Mouse (Mus musculus) CH12.LX (cell line): ENCODE data around the gene Tmem87a. TPM values are rescaled to one million over a fixed set of nuclear protein-coding genes. Genes with fewer than 3 reads are reported as not detected.

Experiments used
- DNase-seq: peaks from one replicate; pipeline ENCODE4 v3.0.0-alpha.2; 2013; ENCODE audit errors: extremely low read depth
- H3K27ac ChIP-seq: 2 replicates; pipeline ENCODE4 v1.5.1; 2012; ENCODE audit warnings: low read depth, mild to moderate bottlenecking, control low read depth, moderate library complexity; ENCODE audit not compliant: insufficient read depth
- H3K27me3 ChIP-seq: replicated peaks from 2 replicates; pipeline ENCODE3; 2012; ENCODE audit warnings: inconsistent platforms
- H3K36me3 ChIP-seq, 2 experiments: replicated peaks in 1 of 2; 2 replicates each; pipeline versions ENCODE3 to v1.6.1; 2012; ENCODE audit warnings: inconsistent platforms in 1 of 2, low read length in 1 of 2, mild to moderate bottlenecking in 1 of 2, mixed read lengths in 1 of 2, moderate library complexity in 1 of 2; ENCODE audit not compliant: control insufficient read depth in 1 of 2, insufficient read depth in 1 of 2
- H3K4me1 ChIP-seq, 2 experiments: 2 replicates each; pipeline ENCODE4 v1.6.1; 2012; ENCODE audit warnings: inconsistent platforms in 1 of 2, moderate library complexity in 1 of 2; ENCODE audit not compliant: insufficient read depth in 2 of 2, control insufficient read depth in 1 of 2
- H3K4me2 ChIP-seq: 2 replicates; pipeline ENCODE4 v1.6.1; 2012; ENCODE audit warnings: low read depth, mild to moderate bottlenecking, control low read depth; ENCODE audit not compliant: poor library complexity, insufficient read depth, severe bottlenecking
- H3K4me3 ChIP-seq, 3 experiments: fragments of 150-350 bp in 1 of 3; sonication (generic) in 1 of 3; replicated peaks in 1 of 3; 2 replicates each; pipeline versions ENCODE3 to v1.5.1; 2011 to 2012; ENCODE audit warnings: low read depth in 2 of 3, low read length in 2 of 3, mild to moderate bottlenecking in 2 of 3, moderate library complexity in 2 of 3, control low read depth in 1 of 3, improper control_type of control experiment in 1 of 3, inconsistent platforms in 1 of 3, mixed read lengths in 1 of 3; ENCODE audit not compliant: poor library complexity in 1 of 3
- H3K79me2 ChIP-seq: replicated peaks from 2 replicates; pipeline ENCODE4 v1.6.1; 2012; ENCODE audit warnings: mild to moderate bottlenecking, moderate library complexity; ENCODE audit not compliant: control insufficient read depth, poor library complexity, insufficient read depth, severe bottlenecking; ENCODE audit errors: extremely low read depth
- H3K9ac ChIP-seq: 2 replicates; pipeline ENCODE4 v1.6.1; 2012; ENCODE audit warnings: low read depth, mild to moderate bottlenecking, control low read depth, moderate library complexity; ENCODE audit not compliant: insufficient read depth
- H3K9me3 ChIP-seq: replicated peaks from 2 replicates; pipeline ENCODE3; 2012; ENCODE audit warnings: low read length, inconsistent platforms, mixed read lengths
- BHLHE40 ChIP-seq: IDR thresholded peaks from 2 replicates; pipeline ENCODE4 v1.6.1; 2011; ENCODE audit warnings: mild to moderate bottlenecking, low read depth, low read length, improper control_type of control experiment
- CHD1 ChIP-seq: IDR thresholded peaks from 2 replicates; pipeline ENCODE4 v1.6.1; 2012; ENCODE audit warnings: low read depth, low read length, improper control_type of control experiment, inconsistent platforms
- CHD2 ChIP-seq: IDR thresholded peaks from 2 replicates; pipeline ENCODE4 v1.6.1; 2011; ENCODE audit warnings: low read length, improper control_type of control experiment
- ELF1 ChIP-seq: IDR thresholded peaks from 2 replicates; pipeline ENCODE4 v1.6.1; 2014; ENCODE audit warnings: low read depth, mild to moderate bottlenecking, inconsistent platforms, low read length, improper control_type of control experiment
- EP300 ChIP-seq: IDR thresholded peaks from 2 replicates; pipeline ENCODE4 v1.6.1; 2011; ENCODE audit warnings: low read length, improper control_type of control experiment
- HCFC1 ChIP-seq: IDR thresholded peaks from 2 replicates; pipeline ENCODE4 v1.6.1; 2012; ENCODE audit warnings: low read depth, mild to moderate bottlenecking, inconsistent platforms, low read length, improper control_type of control experiment
- KAT2A ChIP-seq: IDR thresholded peaks from 2 replicates; pipeline ENCODE4 v1.6.1; 2012; ENCODE audit warnings: low read length, improper control_type of control experiment, inconsistent platforms; ENCODE audit not compliant: insufficient replicate concordance
- MAX ChIP-seq: IDR thresholded peaks from 2 replicates; pipeline ENCODE4 v1.6.1; 2011; ENCODE audit warnings: low read length, improper control_type of control experiment
- MAZ ChIP-seq: IDR thresholded peaks from 2 replicates; pipeline ENCODE4 v1.6.1; 2012; ENCODE audit warnings: low read depth, mild to moderate bottlenecking, inconsistent platforms, low read length, improper control_type of control experiment, moderate library complexity
- MEF2A ChIP-seq: IDR thresholded peaks from 2 replicates; pipeline ENCODE4 v1.6.1; 2014; ENCODE audit warnings: low read depth, mild to moderate bottlenecking, inconsistent platforms, low read length, improper control_type of control experiment, borderline replicate concordance
- NELFE ChIP-seq: IDR thresholded peaks from 2 replicates; pipeline ENCODE4 v1.6.1; 2011; ENCODE audit warnings: low read depth, low read length, improper control_type of control experiment
- PAX5 ChIP-seq: IDR thresholded peaks from 2 replicates; pipeline ENCODE4 v1.6.1; 2012; ENCODE audit warnings: low read length, inconsistent platforms, mixed read lengths
- POLR2A ChIP-seq: IDR thresholded peaks from 2 replicates; pipeline ENCODE4 v1.6.1; 2011; ENCODE audit warnings: low read depth, mild to moderate bottlenecking, improper control_type of control experiment, low read length
- RCOR1 ChIP-seq: conservative IDR thresholded peaks from 2 replicates; pipeline ENCODE4 v1.6.1; 2012; ENCODE audit warnings: low read depth, mild to moderate bottlenecking, inconsistent platforms, low read length, improper control_type of control experiment
- SIN3A ChIP-seq: IDR thresholded peaks from 2 replicates; pipeline ENCODE4 v1.6.1; 2012; ENCODE audit warnings: low read length, improper control_type of control experiment, inconsistent platforms
- TCF12 ChIP-seq: IDR thresholded peaks from 2 replicates; pipeline ENCODE4 v1.6.1; 2014; ENCODE audit warnings: low read depth, mild to moderate bottlenecking, inconsistent platforms, low read length, improper control_type of control experiment
- UBTF ChIP-seq: IDR thresholded peaks from 2 replicates; pipeline ENCODE4 v1.6.1; 2012; ENCODE audit warnings: low read depth, mild to moderate bottlenecking, inconsistent platforms, low read length, improper control_type of control experiment, moderate library complexity
- USF1 ChIP-seq: IDR thresholded peaks from 2 replicates; pipeline ENCODE4 v1.6.1; 2014; ENCODE audit warnings: low read depth, mild to moderate bottlenecking, inconsistent platforms, low read length, improper control_type of control experiment
- USF2 ChIP-seq: conservative IDR thresholded peaks from 2 replicates; pipeline ENCODE4 v1.6.1; 2011; ENCODE audit warnings: low read depth, low read length, improper control_type of control experiment
- ZMIZ1 ChIP-seq: IDR thresholded peaks from 2 replicates; pipeline ENCODE4 v1.6.1; 2012; ENCODE audit warnings: low read depth, mild to moderate bottlenecking, inconsistent platforms, low read length, improper control_type of control experiment
- ZNF384 ChIP-seq: IDR thresholded peaks from 2 replicates; pipeline ENCODE4 v1.6.1; 2012; ENCODE audit warnings: low read depth, low read length, improper control_type of control experiment, inconsistent platforms
- dilution Hi-C: fragments of 300-500 bp; cut with MboI; formaldehyde crosslinking; loops from 2 replicates; pipeline ENCODE4 v1.14.3; 2020; ENCODE audit warnings: low sequenced_read_pairs; ENCODE audit not compliant: extremely low pct_unique_long_range_greater_than_20kb, extremely low pct_ligation_motif_present
- in situ Hi-C: fragments of 300-500 bp; cut with MboI; formaldehyde crosslinking; loops from 3 replicates; pipeline ENCODE4 v1.14.3; 2019; ENCODE audit warnings: low sequenced_read_pairs, low pct_ligation_motif_present, low pct_unique_long_range_greater_than_20kb, mixed read lengths
- polyA plus RNA-seq: library from polyadenylated mRNA; unstranded; fragments of >175 nt; gene quantifications from 2 replicates; pipeline ENCODE4 v1.2.1, GENCODE M21; 2012; ENCODE audit warnings: low read depth; ENCODE audit not compliant: insufficient read length
- total RNA-seq, 2 experiments: library from RNA; depleted of rRNA; stranded (reverse); fragments of 300-350 nt in 1 of 2; fragments of >200 nt in 1 of 2; gene quantifications; 2 replicates each; pipeline ENCODE4 v1.2.3; 2012 to 2014

The Tmem87a gene
- total and polyA plus RNA-seq, 3 experiments: 26.0 to 43.5 (median 30.5) TPM

GRCm38 (mm10) chr2:120392406-120392805, 11.5 kb downstream of the Tmem87a start:
- DNase-seq: no peak
- Histone ChIP-seq H3K9me3 (no peaks in the 10 kb centered on the region), H3K27ac (no peak overlapping the region), H3K79me2 (no peaks in the 10 kb centered on the region; the same call in 1 of the 2 replicates), H3K36me3 (peaks cover 50 to 95% of the 10 kb centered on the region in 2 experiments), H3K4me2 (no peak overlapping the region), H3K4me3 (no peak overlapping the region), H3K27me3 (no peaks in the 10 kb centered on the region), H3K9ac (no peak overlapping the region), H3K4me1 (no peaks in the 10 kb centered on the region)
- dilution Hi-C loops (no loop called here), in situ Hi-C loops (no loop called here)
- no peak for TF ChIP-seq CHD1
- TF ChIP-seq MAZ: no peak
- no peak for TF ChIP-seq TCF12
- no peak for TF ChIP-seq KAT2A
- TF ChIP-seq NELFE: no peak
- no peak for TF ChIP-seq MAX
- TF ChIP-seq ZMIZ1: no peak
- TF ChIP-seq BHLHE40: no peak
- no peak for TF ChIP-seq CHD2
- TF ChIP-seq USF1: no peak
- TF ChIP-seq POLR2A: no peak
- TF ChIP-seq UBTF: no peak
- TF ChIP-seq PAX5: no peak
- TF ChIP-seq ZNF384: no peak
- TF ChIP-seq RCOR1: no peak
- no peak for TF ChIP-seq USF2
- TF ChIP-seq EP300: no peak
- no peak for TF ChIP-seq MEF2A
- no peak for TF ChIP-seq SIN3A
- TF ChIP-seq ELF1: no peak

- DNase-seq: no peak
- H3K4me2 ChIP-seq: no peak overlapping the region
- no peaks in the 10 kb centered on the region for H3K4me1 ChIP-seq
- peaks cover 49 to 93% of the 10 kb centered on the region in 2 experiments for H3K36me3 ChIP-seq
- TF ChIP-seq MAX: no peak
- TF ChIP-seq HCFC1: no peak
- TF ChIP-seq UBTF: no peak
- no peak for TF ChIP-seq KAT2A
- no peak for TF ChIP-seq MAZ
- in situ Hi-C loops: no loop called here
- H3K27me3 ChIP-seq: no peaks in the 10 kb centered on the region
- H3K4me3 ChIP-seq: no peak overlapping the region
- dilution Hi-C loops: no loop called here
- no peak overlapping the region; the same call in 1 of the 2 replicates for H3K27ac ChIP-seq
- no peak overlapping the region for H3K9ac ChIP-seq
- H3K79me2 ChIP-seq: no peaks in the 10 kb centered on the region; the same call in 1 of the 2 replicates
- H3K9me3 ChIP-seq: no peaks in the 10 kb centered on the region
Observed at GRCm38 (mm10) chr2:120390934-120391333, 13.0 kb downstream of the Tmem87a start.
